Mouse (Mus musculus) olfactory bulb, adult 2 months (tissue): ENCODE data around the gene Aox2. TPM values are rescaled to one million over a fixed set of nuclear protein-coding genes. Genes with fewer than 3 reads are reported as not detected.

ENCODE experiments used
- H3K27ac ChIP-seq: fragments of 200-500 bp; 2 replicates; pipeline ENCODE4 v1.5.1; 2012; ENCODE audit warnings: low read depth, low read length; ENCODE audit not compliant: insufficient read depth
- H3K4me1 ChIP-seq: fragments of 200-500 bp; 2 replicates; pipeline ENCODE4 v1.6.1; 2012; ENCODE audit warnings: low read length; ENCODE audit not compliant: control insufficient read depth, insufficient read depth
- H3K4me3 ChIP-seq: fragments of 200-500 bp; 2 replicates; pipeline ENCODE4 v1.5.1; 2012; ENCODE audit warnings: mild to moderate bottlenecking, low read depth, low read length, moderate library complexity; ENCODE audit not compliant: insufficient read depth
- CTCF ChIP-seq: fragments of 200-500 bp; IDR thresholded peaks from 2 replicates; pipeline ENCODE4 v1.5.1; 2012; ENCODE audit warnings: low read depth, mild to moderate bottlenecking, low read length, moderate library complexity; ENCODE audit not compliant: insufficient read depth
- POLR2A ChIP-seq: fragments of 200-500 bp; IDR thresholded peaks from 2 replicates; pipeline ENCODE4 v1.6.1; 2012; ENCODE audit warnings: mild to moderate bottlenecking, low read depth, low read length, moderate library complexity; ENCODE audit not compliant: insufficient read depth
- WGBS: fragments of 180-500 bp; shearing (Covaris S2); methylation state at CpG from one replicate; pipeline ENCODE4 v1.1.7; 2018; 5-methylcytosine and 5-hydroxymethylcytosine counted together
- polyA plus RNA-seq: library from polyadenylated mRNA; stranded (reverse); fragments of >200 nt; gene quantifications from 2 replicates; pipeline ENCODE4 v1.2.4, GENCODE M21; 2012; ENCODE audit warnings: low replicate concordance; ENCODE audit not compliant: missing spikeins, insufficient read depth, insufficient read length

The Aox2 gene
- polyA plus RNA-seq, 1 experiment, result not detected

- TF ChIP-seq POLR2A (no peak), CTCF (no peak)
- Histone ChIP-seq H3K4me3 (no peak overlapping the region), H3K27ac (no peak overlapping the region), H3K4me1 (no peaks in the 10 kb centered on the region)
- WGBS, result 67% methylated on average over 3 of the region's 3 CpGs
Observed at GRCm38 (mm10) chr1:58375574-58376147, 97.5 kb downstream of the Aox2 start.

GRCm38 (mm10) chr1:58382586-58383281 lies 104.6 kb downstream of the Aox2 start:
- no peak overlapping the region for H3K4me3 ChIP-seq
- H3K4me1 ChIP-seq, result no peaks in the 10 kb centered on the region
- TF ChIP-seq CTCF, result no peak
- no peak for TF ChIP-seq POLR2A
- H3K27ac ChIP-seq, result no peak overlapping the region
- WGBS, result 77% methylated on average over 5 of the region's 5 CpGs

GRCm38 (mm10) chr1:58391421-58392267 lies 113.5 kb downstream of the Aox2 start:
- WGBS, result 38% methylated on average over 19 of the region's 19 CpGs
- Histone ChIP-seq H3K27ac (peak overlapping the region; percentile 93; the same call in 1 of the 2 replicates), H3K4me1 (no peaks in the 10 kb centered on the region), H3K4me3 (peak overlapping the region; percentile 66)
- TF ChIP-seq CTCF, result no peak
- TF ChIP-seq POLR2A, result no peak

- no peak for TF ChIP-seq POLR2A
- no peak for TF ChIP-seq CTCF
- no peaks in the 10 kb centered on the region for H3K4me1 ChIP-seq
- peak overlapping the region; percentile 93 for H3K27ac ChIP-seq
- WGBS, result under 1% methylated on average over 16 of the region's 16 CpGs
- peak overlapping the region; percentile 66 for H3K4me3 ChIP-seq
Observed at GRCm38 (mm10) chr1:58392268-58392651, 114.1 kb downstream of the Aox2 start.

GRCm38 (mm10) chr1:58392652-58393283 lies 114.6 kb downstream of the Aox2 start, which contains the start of gene Bzw1:
TSS of gene Bzw1 (plus strand) at chr1:58392898.
- peak; percentile 66 for TF ChIP-seq POLR2A
- TF ChIP-seq CTCF, result no peak
- no peaks in the 10 kb centered on the region for H3K4me1 ChIP-seq
- H3K4me3 ChIP-seq, result peak within 1 kb of the TSS; percentile 66
- peak within 1 kb of the TSS; percentile 93 for H3K27ac ChIP-seq
- under 1% methylated on average over 61 of the region's 61 CpGs for WGBS

GRCm38 (mm10) chr1:58393284-58394195 lies 115.4 kb downstream of the Aox2 start:
- TF ChIP-seq POLR2A, result no peak
- no peak for TF ChIP-seq CTCF
- peak overlapping the region; percentile 63; the same call in 1 of the 2 replicates for H3K27ac ChIP-seq
- peak overlapping the region; percentile 66 for H3K4me3 ChIP-seq
- WGBS, result under 1% methylated on average over 90 of the region's 90 CpGs
- H3K4me1 ChIP-seq, result no peaks in the 10 kb centered on the region

GRCm38 (mm10) chr1:58395341-58395740 lies 117.2 kb downstream of the Aox2 start:
- TF ChIP-seq CTCF (no peak), POLR2A (no peak)
- 93% methylated on average over 3 of the region's 3 CpGs for WGBS

GRCm38 (mm10) chr1:58396179-58396578 lies 118.1 kb downstream of the Aox2 start:
- TF ChIP-seq POLR2A (no peak), CTCF (no peak)
- H3K4me3 ChIP-seq, result no peak overlapping the region
- no peak overlapping the region for H3K27ac ChIP-seq
- 98% methylated on average over 1 of the region's 1 CpGs for WGBS
- H3K4me1 ChIP-seq, result no peaks in the 10 kb centered on the region

More at GRCm38 (mm10) chr1:58395341-58395740, 117.2 kb downstream of the Aox2 start:
- Histone ChIP-seq H3K27ac (no peak overlapping the region), H3K4me1 (no peaks in the 10 kb centered on the region), H3K4me3 (no peak overlapping the region)
